ENCODE assay signal across 8 mouse cellular contexts in genomic region chr13:114793250-114794030, GRCm38 (mm10). TPM values are rescaled to one million over a fixed set of nuclear protein-coding genes. Genes with fewer than 3 reads are reported as not detected.
DNase-seq lines count a peak whose midpoint lies in the region; ATAC-seq and TF ChIP-seq lines count a peak whose summit lies in the region.

No protein-coding gene starts in this region.

- H3K27ac ChIP-seq in liver, postnatal 0 days (ENCODE audit: low read depth) = no peak overlapping the region

- H3K27me3 ChIP-seq in liver, postnatal 0 days (ENCODE audit: insufficient read depth, low read length) = no peaks in the 10 kb centered on the region

- TF ChIP-seq EP300 in liver, postnatal 0 days (IDR thresholded peaks at IDR 0.05; ENCODE audit: low read depth) = no peak

- peak; percentile 43 for DNase-seq in CD4-positive helper T cell, adult 2 months (ENCODE audit: low read depth, low spot score)
- peak; percentile 44 for DNase-seq in MEL-GATA-1-ER (ENCODE audit: extremely low read depth, low read depth)
- peak; percentile 29 to 75 for DNase-seq in cerebellum, postnatal 25 days
- DNase-seq in gastrocnemius, postnatal 14 days = peak; percentile 31
- peak; percentile 74 for DNase-seq in kidney, postnatal 10 days
- peak; percentile 44 for DNase-seq in liver, postnatal 0 days
- peak; percentile 18 for DNase-seq in retina, adult 2 months (ENCODE audit: low read depth, low spot score)

- H3K9ac ChIP-seq in liver, postnatal 0 days (replicated peaks) = no peak overlapping the region

- no peak overlapping the region for H3K4me3 ChIP-seq in liver, postnatal 0 days (ENCODE audit: low read depth, low read length)

- ATAC-seq in liver, postnatal 0 days = no peak
- ATAC-seq in activated CD4-positive, CD25-positive, alpha-beta regulatory T cell, adult 4 months = no peak

- H3K9me3 ChIP-seq in liver, postnatal 0 days (ENCODE audit: low read length) = no peaks in the 10 kb centered on the region

- no peak overlapping the region for H3K4me2 ChIP-seq in liver, postnatal 0 days (ENCODE audit: low read depth, low read length)

- intact Hi-C loops in gastrocnemius, postnatal 14 days (cut with DNase I; ENCODE audit: low total_unique reads) = loop anchor here (5.0 kb wide), 1 partner anchor 916 kb away; no protein-coding TSS in a partner anchor

- H3K4me1 ChIP-seq in liver, postnatal 0 days (ENCODE audit: insufficient read depth) = no peaks in the 10 kb centered on the region

- peak; percentile 70 for TF ChIP-seq CTCF in liver, postnatal 0 days (IDR thresholded peaks at IDR 0.05; ENCODE audit: low read depth)

- H3K36me3 ChIP-seq in liver, postnatal 0 days (replicated peaks; ENCODE audit: insufficient read depth, low read length) = no peaks in the 10 kb centered on the region

- 40% methylated on average over 6 of the region's 6 CpGs for WGBS in liver, postnatal 0 days (ENCODE audit: insufficient replicate concordance)

RNA-seq across cellular contexts. Expression of gene Mocs2, which starts 24.6 kb away (rescaled TPM):
- 10 to 100 TPM; 42.9 to 45.2 TPM for total RNA-seq in gastrocnemius, postnatal 14 days (2021)
- 178 and 181 TPM in 2 replicates for polyA plus RNA-seq in liver, postnatal 0 days (2015; fragmentation: Nextera tagmentation; extraction: Ambion mirVana)
- polyA plus RNA-seq in activated CD4-positive, CD25-positive, alpha-beta regulatory T cell, adult 4 months (2017; shearing (Covaris generic)) = 10 to 100 TPM; 46.8 to 50.3 TPM

Comparison
In these comparisons a context has a peak if more than half of its experiments do, and no peak if none do; other contexts are left out.
1. DNase-seq: peak in every context shown above with its lines; median percentile 74 in kidney, postnatal 10 days; 52 in cerebellum, postnatal 25 days; 44 in MEL-GATA-1-ER; 44 in liver, postnatal 0 days; 43 in CD4-positive helper T cell, adult 2 months; 31 in gastrocnemius, postnatal 14 days; 18 in retina, adult 2 months.